25 mouse cellular contexts compared by ENCODE assay signal in genomic region chr2:129115706-129116367, GRCm38 (mm10). TPM values are rescaled to one million over a fixed set of nuclear protein-coding genes. Genes with fewer than 3 reads are reported as not detected.
A peak's percentile ranks its signal among the peaks of the same experiment; 100 is the strongest.
DNase-seq lines count a peak whose midpoint lies in the region; ATAC-seq and TF ChIP-seq lines count a peak whose summit lies in the region.
"Had no signal": no experiment of that assay in that cellular context is flagged by ENCODE, and none has a peak within 500 bp of the region (broad histone marks: within the 10 kb centered on the region; RNA-seq: fewer than 3 reads in every experiment).

No protein-coding gene starts in this region.

- H3K9ac ChIP-seq in kidney, embryonic 16.5 days (replicated peaks; ENCODE audit: low read length), result no peak overlapping the region
- H3K9ac ChIP-seq: embryonic facial prominence, embryonic 13.5 days; forebrain, embryonic 15.5 days; heart, embryonic 15.5 days; hindbrain, embryonic 13.5 days; limb, embryonic 13.5 days; liver, embryonic 12.5 days; liver, postnatal 0 days; neural tube, embryonic 12.5 days had no signal

- intact Hi-C loops in gastrocnemius, postnatal 36 days (cut with DNase I), result no loop called here

- H3K9me3 ChIP-seq in kidney, embryonic 16.5 days (ENCODE audit: low read length), result no peaks in the 10 kb centered on the region
- H3K9me3 ChIP-seq: embryonic facial prominence, embryonic 13.5 days; forebrain, embryonic 10.5 days; forebrain, embryonic 15.5 days; heart, embryonic 10.5 days; heart, embryonic 15.5 days; hindbrain, embryonic 13.5 days; limb, embryonic 13.5 days; liver, embryonic 12.5 days; neural tube, embryonic 12.5 days had no signal

- H3K27me3 ChIP-seq in kidney, adult 2 months (replicated peaks; ENCODE audit: control insufficient read depth, insufficient read depth, low read length), result no peaks in the 10 kb centered on the region
- H3K27me3 ChIP-seq in kidney, embryonic 16.5 days (ENCODE audit: insufficient read depth, low read length), result no peaks in the 10 kb centered on the region
- H3K27me3 ChIP-seq: CH12.LX; embryonic facial prominence, embryonic 13.5 days; forebrain, embryonic 15.5 days; heart, embryonic 15.5 days; hindbrain, embryonic 13.5 days; limb, embryonic 13.5 days; liver, embryonic 12.5 days; neural tube, embryonic 12.5 days had no signal

- peak; percentile 82 for ATAC-seq in kidney, embryonic 16.5 days (ENCODE audit: low FRiP score, low TSS enrichment)
- ATAC-seq: forebrain, embryonic 15.5 days; liver, embryonic 12.5 days; liver, postnatal 0 days; midbrain, embryonic 16.5 days had no signal

- H3K4me1 ChIP-seq in kidney, adult 2 months (ENCODE audit: control insufficient read depth, insufficient read depth, low read length), result peaks cover 8% of the 10 kb centered on the region; the same call in 1 of the 2 replicates
- no peaks in the 10 kb centered on the region; the same call in 1 of the 2 replicates for H3K4me1 ChIP-seq in kidney, embryonic 16.5 days (ENCODE audit: insufficient read depth, low read length)
- H3K4me1 ChIP-seq: embryonic facial prominence, embryonic 13.5 days; forebrain, embryonic 10.5 days; forebrain, embryonic 15.5 days; heart, embryonic 10.5 days; heart, embryonic 15.5 days; hindbrain, embryonic 13.5 days; limb, embryonic 13.5 days; liver, embryonic 12.5 days; neural tube, embryonic 12.5 days had no signal

- no peak for TF ChIP-seq CTCF in kidney, adult 2 months (conservative IDR thresholded peaks at IDR 0.05; ENCODE audit: insufficient read depth, insufficient read length, low read depth, low read length)

- H3K4me2 ChIP-seq in kidney, embryonic 16.5 days (replicated peaks; ENCODE audit: low read depth, low read length), result no peak overlapping the region
- H3K4me2 ChIP-seq: embryonic facial prominence, embryonic 13.5 days; forebrain, embryonic 15.5 days; heart, embryonic 15.5 days; hindbrain, embryonic 13.5 days; limb, embryonic 13.5 days; liver, embryonic 12.5 days; midbrain, embryonic 11.5 days; neural tube, embryonic 12.5 days had no signal

- TF ChIP-seq POLR2A in kidney, adult 2 months (IDR thresholded peaks at IDR 0.05; ENCODE audit: low read depth, low read length), result no peak

- H3K4me3 ChIP-seq in kidney, adult 2 months (ENCODE audit: insufficient read depth, low read depth, low read length), result no peak overlapping the region
- no peak overlapping the region for H3K4me3 ChIP-seq in kidney, embryonic 16.5 days (ENCODE audit: low read length)
- H3K4me3 ChIP-seq: embryonic facial prominence, embryonic 13.5 days; forebrain, embryonic 10.5 days; forebrain, embryonic 15.5 days; heart, embryonic 10.5 days; heart, embryonic 15.5 days; hindbrain, embryonic 13.5 days; limb, embryonic 13.5 days; liver, embryonic 12.5 days; neural tube, embryonic 12.5 days had no signal

- peak overlapping the region; percentile 88 for H3K27ac ChIP-seq in kidney, adult 2 months (ENCODE audit: insufficient read depth, low read depth, low read length)
- H3K27ac ChIP-seq in kidney, embryonic 16.5 days (ENCODE audit: low read length), result peak overlapping the region; percentile 81
- H3K27ac ChIP-seq: embryonic facial prominence, embryonic 13.5 days; forebrain, embryonic 10.5 days; forebrain, embryonic 15.5 days; heart, embryonic 10.5 days; heart, embryonic 15.5 days; hindbrain, embryonic 13.5 days; limb, embryonic 13.5 days; liver, embryonic 12.5 days; neural tube, embryonic 12.5 days had no signal

- DNase-seq in gastrocnemius, adult 18-20 months (ENCODE audit: low spot score), result peak; percentile 39
- DNase-seq in gastrocnemius, postnatal 36 days, result no peak
- peak; percentile 71 for DNase-seq in kidney, adult 2 months
- DNase-seq in kidney, postnatal 4 days, result peak; percentile 29 to 57
- DNase-seq in cerebellum, adult 11 months, result no peak
- DNase-seq in retina, postnatal 1 day, result no peak
- no peak for DNase-seq in layer of hippocampus, adult 8-10 months (ENCODE audit: low spot score in 2 of 2)
- DNase-seq: adrenal gland, adult 8-10 months; cerebellum, adult 9-11 months; heart, postnatal 36 days; liver, postnatal 0 days; lung, postnatal 36 days had no signal

- H3K36me3 ChIP-seq in kidney, adult 2 months (ENCODE audit: control insufficient read depth, insufficient read depth, low read length), result peaks cover 1% of the 10 kb centered on the region
- peaks cover 77% of the 10 kb centered on the region for H3K36me3 ChIP-seq in kidney, embryonic 16.5 days (ENCODE audit: insufficient read depth, low read length)

- 54% methylated on average over 9 of the region's 9 CpGs for WGBS in kidney, adult 2 months
- WGBS in kidney, embryonic 16.5 days, result 84% methylated on average over 9 of the region's 9 CpGs

RNA-seq across cellular contexts. Expression of gene Chchd5, which starts 13.7 kb away (rescaled TPM):
- 10 to 100 TPM in 1 of 2 experiments, 1 to 10 TPM in 1; 7.1 to 12.5 TPM for total RNA-seq in gastrocnemius, adult 18-20 months (2021)
- total RNA-seq in gastrocnemius, postnatal 36 days (2021), result 1 to 10 TPM; 8.4 to 8.7 TPM
- polyA plus RNA-seq in kidney, adult 2 months (2012; rRNA removed), result 43.1 and 46.8 TPM in 2 replicates
- 26.1 and 27.0 TPM in 2 replicates for polyA plus RNA-seq in kidney, embryonic 16.5 days (2015; fragmentation: Nextera tagmentation; extraction: Ambion mirVana)
- 10 to 100 TPM; 11.8 to 14.3 (median 12.4) TPM for total RNA-seq in layer of hippocampus, adult 8-10 months (2022)

RNA-seq across cellular contexts. Expression of gene Polr1b, which starts 15.0 kb away (rescaled TPM):
- 10 to 100 TPM in 1 of 2 experiments, 1 to 10 TPM in 1; 9.9 to 10.3 TPM for total RNA-seq in gastrocnemius, adult 18-20 months (2021)
- total RNA-seq in gastrocnemius, postnatal 36 days (2021), result 10 to 100 TPM in 1 of 2 experiments, 1 to 10 TPM in 1; 8.9 to 11.7 TPM
- polyA plus RNA-seq in kidney, adult 2 months (2012; rRNA removed), result 16.7 and 17.3 TPM in 2 replicates
- 27.2 and 33.4 TPM in 2 replicates for polyA plus RNA-seq in kidney, embryonic 16.5 days (2015; fragmentation: Nextera tagmentation; extraction: Ambion mirVana)
- 10 to 100 TPM; 19.7 to 22.1 (median 21.2) TPM for total RNA-seq in layer of hippocampus, adult 8-10 months (2022)

RNA-seq across cellular contexts. Expression of gene Ttl, which starts 50.1 kb away (rescaled TPM):
- total RNA-seq in gastrocnemius, adult 18-20 months (2021), result 1 to 10 TPM; 6.1 to 8.6 TPM
- total RNA-seq in gastrocnemius, postnatal 36 days (2021), result 1 to 10 TPM; 5.6 to 6.5 TPM
- 6.3 and 6.6 TPM in 2 replicates for polyA plus RNA-seq in kidney, adult 2 months (2012; rRNA removed)
- 13.4 TPM in 2 replicates for polyA plus RNA-seq in kidney, embryonic 16.5 days (2015; fragmentation: Nextera tagmentation; extraction: Ambion mirVana)
- 10 to 100 TPM; 32.4 to 37.3 (median 35.4) TPM for total RNA-seq in layer of hippocampus, adult 8-10 months (2022)

Comparison
In these comparisons a context has a peak if more than half of its experiments do, and no peak if none do; other contexts are left out.
1. DNase-seq: peak in gastrocnemius, adult 18-20 months (single experiment), kidney, adult 2 months (single experiment) and kidney, postnatal 4 days (2 of 2); none in gastrocnemius, postnatal 36 days (0 of 2), cerebellum, adult 11 months (single experiment), retina, postnatal 1 day (single experiment) and layer of hippocampus, adult 8-10 months (0 of 2).